Comparison of ENCODE assay signal across 29 mouse cellular contexts in the genomic region with DNA sequence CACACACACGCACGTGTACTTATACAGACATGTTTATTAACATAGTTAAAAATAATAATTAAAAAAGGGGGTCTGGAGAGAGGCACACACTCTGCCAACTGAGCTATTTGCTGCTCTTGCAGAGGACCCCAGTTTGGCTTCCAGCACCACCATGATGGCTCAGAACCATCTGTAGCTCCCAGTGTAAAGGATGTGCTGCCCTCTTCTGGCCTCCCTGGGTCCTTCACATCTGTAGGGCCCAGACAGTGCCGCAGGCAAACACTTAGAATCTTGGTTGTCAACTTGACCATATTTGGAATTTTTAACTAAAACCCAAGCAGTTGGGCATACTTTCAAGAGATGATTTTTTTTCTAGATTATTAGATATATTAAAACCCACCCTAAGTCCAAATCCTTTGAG. TPM values are rescaled to one million over a fixed set of nuclear protein-coding genes. Genes with fewer than 3 reads are reported as not detected.
DNase-seq lines count a peak whose midpoint lies in the region; TF ChIP-seq lines count a peak whose summit lies in the region.
"Had no signal": no experiment of that assay in that cellular context is flagged by ENCODE, and none has a peak within 500 bp of the region (broad histone marks: within the 10 kb centered on the region; RNA-seq: fewer than 3 reads in every experiment).

No protein-coding gene starts in this region.

- no peak for TF ChIP-seq POLR2A in ES-Bruce4 (IDR thresholded peaks at IDR 0.05; ENCODE audit: insufficient read depth, low read length)

- no peaks in the 10 kb centered on the region for H3K4me1 ChIP-seq in E14TG2a.4 (replicated peaks; ENCODE audit: low read depth, low read length)
- no peaks in the 10 kb centered on the region for H3K4me1 ChIP-seq in ES-Bruce4 (ENCODE audit: control insufficient read depth, insufficient read depth, low read length)
- H3K4me1 ChIP-seq: forebrain, embryonic 10.5 days; forebrain, embryonic 13.5 days; heart, embryonic 10.5 days; heart, embryonic 13.5 days had no signal

- peaks cover 7% of the 10 kb centered on the region; the same call in 1 of the 2 replicates for H3K9me3 ChIP-seq in E14TG2a.4 (ENCODE audit: low read length)
- H3K9me3 ChIP-seq in ES-Bruce4 (replicated peaks; ENCODE audit: control insufficient read depth, insufficient read depth, low read length, poor library complexity, severe bottlenecking) = no peaks in the 10 kb centered on the region
- H3K9me3 ChIP-seq: forebrain, embryonic 13.5 days; heart, embryonic 13.5 days had no signal

- H3K27ac ChIP-seq in ES-Bruce4 (ENCODE audit: insufficient read depth, low read length) = no peak overlapping the region
- H3K27ac ChIP-seq: forebrain, embryonic 10.5 days; forebrain, embryonic 13.5 days; heart, adult 2 months; heart, embryonic 10.5 days; heart, embryonic 13.5 days; hindbrain, embryonic 14.5 days; hindbrain, postnatal 0 days had no signal

- H3K27me3 ChIP-seq in E14TG2a.4 (ENCODE audit: insufficient read depth, low read length) = no peaks in the 10 kb centered on the region
- no peaks in the 10 kb centered on the region for H3K27me3 ChIP-seq in ES-Bruce4 (ENCODE audit: control insufficient read depth, insufficient read depth, low read length, poor library complexity, severe bottlenecking)
- H3K27me3 ChIP-seq: forebrain, embryonic 13.5 days; heart, embryonic 13.5 days; Patski had no signal

- H3K9ac ChIP-seq in ES-Bruce4 (ENCODE audit: low read depth, poor library complexity, severe bottlenecking) = no peak overlapping the region
- H3K9ac ChIP-seq: forebrain, embryonic 13.5 days; heart, embryonic 13.5 days; hindbrain, embryonic 14.5 days had no signal

- TF ChIP-seq CTCF in E14TG2a.4 (conservative IDR thresholded peaks at IDR 0.05; ENCODE audit: low read length) (peak; percentile 26; the same call in 1 of the 2 replicates), ES-Bruce4 (IDR thresholded peaks at IDR 0.05; ENCODE audit: low read depth, low read length) (peak; percentile 32)

- no peak for TF ChIP-seq EP300 in ES-Bruce4 (IDR thresholded peaks at IDR 0.05; ENCODE audit: insufficient read depth, low read depth, low read length)

- DNase-seq in R1 (ENCODE audit: low read depth, low spot score) = peak; percentile 50
- DNase-seq in c-Kit-positive CD71-positive TER-119-positive erythroid progenitor cells, embryonic 14.5 days (ENCODE audit: low spot score) = no peak
- no peak for DNase-seq in Muller cell, postnatal 12 days (ENCODE audit: inconsistent ontology term)
- DNase-seq in kidney, adult 11 months = no peak
- DNase-seq: adrenal gland, postnatal 14 days; cerebellum, adult 18-20 months; cerebellum, adult 9-10 months; cerebellum, postnatal 14 days; gastrocnemius, postnatal 10 days; gastrocnemius, postnatal 36 days; heart, adult 2 months; heart, postnatal 14 days; heart, postnatal 4 days had no signal

- H3K4me3 ChIP-seq in E14TG2a.4 (replicated peaks; ENCODE audit: low read length) (no peak overlapping the region), ES-Bruce4 (ENCODE audit: low read depth, low read length) (no peak overlapping the region)
- H3K4me3 ChIP-seq: forebrain, embryonic 10.5 days; forebrain, embryonic 13.5 days; heart, adult 2 months; heart, embryonic 10.5 days; heart, embryonic 13.5 days had no signal

- H3K36me3 ChIP-seq in E14TG2a.4 (ENCODE audit: insufficient read depth, low read length) (no peaks in the 10 kb centered on the region), ES-Bruce4 (ENCODE audit: control insufficient read depth, insufficient read depth, low read length, poor library complexity, severe bottlenecking) (no peaks in the 10 kb centered on the region)
- H3K36me3 ChIP-seq: forebrain, embryonic 10.5 days; heart, embryonic 10.5 days; heart, embryonic 13.5 days had no signal

RNA-seq across cellular contexts. Expression of a gene that starts 18.7 kb away (rescaled TPM):
- polyA plus RNA-seq in ES-Bruce4 (2011; ENCODE audit: insufficient read depth, insufficient read length, low read depth, missing spikeins) = 17.2 and 17.3 TPM in 2 replicates

RNA-seq across cellular contexts. Expression of a gene that starts 28.6 kb away (rescaled TPM):
- polyA plus RNA-seq in ES-Bruce4 (2011; ENCODE audit: insufficient read depth, insufficient read length, low read depth, missing spikeins) = 8.5 and 8.8 TPM in 2 replicates

RNA-seq across cellular contexts. Expression of a gene that starts 42.0 kb away (rescaled TPM):
- polyA plus RNA-seq in ES-Bruce4 (2011; ENCODE audit: insufficient read depth, insufficient read length, low read depth, missing spikeins) = 0.70 and 3.2 TPM in 2 replicates
- polyA plus RNA-seq: activated CD4-positive, CD25-positive, alpha-beta regulatory T cell, adult 4 months; C2C12; CD4-positive, CD25-positive, alpha-beta regulatory T cell, adult 4 months; embryonic facial prominence, embryonic 11.5 days; embryonic facial prominence, embryonic 14.5 days; heart, embryonic 10.5 days; heart, embryonic 13.5 days; heart, embryonic 16.5 days; inflammation-experienced regulatory T-cells, adult 6 months; Patski had no signal

RNA-seq across cellular contexts. Expression of a gene that starts 53.1 kb away (rescaled TPM):
- polyA plus RNA-seq in ES-Bruce4 (2011; ENCODE audit: insufficient read depth, insufficient read length, low read depth, missing spikeins) = 9.5 and 10.5 TPM in 2 replicates
- polyA plus RNA-seq: CD4-positive, CD25-positive, alpha-beta regulatory T cell, adult 4 months; heart, adult 2 months; inflammation-experienced regulatory T-cells, adult 6 months had no signal
